Mouse (Mus musculus) limb, embryonic 10.5 days (tissue): ENCODE measurements at regions not wholly inside any gene's neighbourhood (a gene's known extent, or its start where the extent isn't known, plus 50 kb on each side); places are given as distances from the start of the nearest gene placed in this dataset.

ENCODE experiments used
- DNase-seq: peaks from one replicate; pipeline ENCODE4 v3.0.0-alpha.2; 2017; ENCODE audit warnings: low spot score
- H3K27ac ChIP-seq: fragments of 300-500 bp; sonication (generic); 2 replicates; pipeline ENCODE4 v1.5.1; 2016; ENCODE audit warnings: mild to moderate bottlenecking
- H3K27me3 ChIP-seq: fragments of 300-500 bp; sonication (generic); 2 replicates; pipeline ENCODE4 v1.6.1; 2016; ENCODE audit warnings: low read depth, mild to moderate bottlenecking; ENCODE audit not compliant: poor library complexity, severe bottlenecking
- H3K36me3 ChIP-seq: fragments of 300-500 bp; sonication (generic); 2 replicates; pipeline ENCODE4 v1.6.1; 2016; ENCODE audit warnings: mild to moderate bottlenecking, moderate library complexity
- H3K4me1 ChIP-seq: fragments of 300-500 bp; sonication (generic); 2 replicates; pipeline ENCODE4 v1.6.1; 2016
- H3K4me3 ChIP-seq: fragments of 300-500 bp; sonication (generic); 2 replicates; pipeline ENCODE4 v1.5.1; 2016; ENCODE audit warnings: mild to moderate bottlenecking, moderate library complexity
- H3K9me3 ChIP-seq: fragments of 300-500 bp; sonication (generic); replicated peaks from 2 replicates; pipeline ENCODE4 v1.6.1; 2016; ENCODE audit warnings: mild to moderate bottlenecking
- WGBS: fragments of 180-500 bp; shearing (Covaris S2); methylation state at CpG from one replicate; pipeline ENCODE4 v1.1.7; 2016; 5-methylcytosine and 5-hydroxymethylcytosine counted together

DNA sequence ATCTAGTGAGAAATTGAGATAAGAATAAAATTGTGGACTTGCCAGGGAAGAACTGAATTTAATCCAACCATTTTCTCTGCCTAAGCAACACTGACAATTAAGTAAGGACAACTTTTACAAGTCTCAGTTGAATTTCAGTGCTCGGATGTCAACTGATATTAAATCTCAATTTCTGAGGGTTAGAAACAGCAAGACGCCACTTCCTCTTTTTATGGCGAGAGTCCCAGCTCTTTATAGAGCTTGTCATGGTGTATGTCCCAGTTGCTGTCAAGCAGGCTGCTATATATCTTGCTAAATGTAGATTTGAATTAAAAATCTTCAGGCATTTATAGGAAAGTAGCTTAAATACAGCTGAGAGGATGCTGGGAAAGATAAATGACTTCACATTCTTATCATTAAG lies 697.8 kb upstream of the Got2 start:
- WGBS = 77% methylated on average over 3 of the region's 3 CpGs
- Histone ChIP-seq H3K9me3 (no peaks in the 10 kb centered on the region), H3K27me3 (no peaks in the 10 kb centered on the region), H3K36me3 (no peaks in the 10 kb centered on the region), H3K4me3 (no peak overlapping the region), H3K27ac (no peak overlapping the region), H3K4me1 (no peaks in the 10 kb centered on the region)
- no peak for DNase-seq

DNA sequence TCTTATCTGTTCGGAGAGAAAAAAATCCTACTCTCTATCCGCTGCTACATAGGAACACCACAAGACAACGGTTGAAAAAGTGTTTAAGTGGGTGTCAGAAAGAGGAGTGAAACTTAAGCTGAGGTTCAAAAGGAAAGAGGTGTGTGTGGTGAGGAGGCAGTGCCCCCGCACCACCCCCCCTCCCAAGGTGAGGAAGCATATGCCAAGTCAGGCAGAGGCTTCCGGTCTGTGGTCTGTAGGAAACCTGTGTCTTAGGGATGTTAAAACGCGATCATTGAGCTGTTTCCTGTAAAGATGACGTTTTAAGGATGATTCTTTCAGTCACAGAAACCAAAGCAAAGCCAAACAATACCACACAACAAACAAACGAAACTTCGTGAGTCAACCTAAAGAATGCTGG lies 664.2 kb upstream of the Got2 start:
- Histone ChIP-seq H3K27me3 (no peaks in the 10 kb centered on the region), H3K4me1 (0 out of 2 replicates have a peak, but pooled peaks cover 3% of the 10 kb centered on the region), H3K27ac (no peak overlapping the region), H3K4me3 (no peak overlapping the region), H3K36me3 (no peaks in the 10 kb centered on the region), H3K9me3 (no peaks in the 10 kb centered on the region)
- DNase-seq = no peak
- WGBS = 79% methylated on average over 10 of the region's 10 CpGs

DNA sequence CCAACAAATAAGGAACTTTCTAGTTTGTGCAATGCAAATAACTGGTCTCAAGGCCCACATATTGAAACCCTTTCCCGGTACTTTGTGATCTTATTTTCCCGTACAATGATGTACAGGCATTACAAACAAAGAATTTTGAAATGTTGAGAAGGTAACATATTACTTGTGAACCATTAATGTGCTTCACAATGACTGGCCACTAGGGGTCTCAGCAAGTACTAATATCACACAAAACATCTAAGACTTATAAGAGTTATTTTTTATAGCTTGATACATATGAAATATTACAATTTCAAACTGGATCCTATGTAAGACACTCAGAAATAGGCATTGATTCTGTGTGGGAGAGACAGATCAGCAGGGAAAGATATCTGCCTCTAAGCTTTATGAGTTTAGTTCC lies 662.1 kb upstream of the Got2 start:
- Histone ChIP-seq H3K9me3 (no peaks in the 10 kb centered on the region), H3K27ac (no peak overlapping the region), H3K4me1 (0 out of 2 replicates have a peak, but pooled peaks cover 3% of the 10 kb centered on the region), H3K27me3 (no peaks in the 10 kb centered on the region), H3K36me3 (no peaks in the 10 kb centered on the region), H3K4me3 (no peak overlapping the region)
- 85% methylated on average over 2 of the region's 2 CpGs for WGBS
- DNase-seq = no peak

DNA sequence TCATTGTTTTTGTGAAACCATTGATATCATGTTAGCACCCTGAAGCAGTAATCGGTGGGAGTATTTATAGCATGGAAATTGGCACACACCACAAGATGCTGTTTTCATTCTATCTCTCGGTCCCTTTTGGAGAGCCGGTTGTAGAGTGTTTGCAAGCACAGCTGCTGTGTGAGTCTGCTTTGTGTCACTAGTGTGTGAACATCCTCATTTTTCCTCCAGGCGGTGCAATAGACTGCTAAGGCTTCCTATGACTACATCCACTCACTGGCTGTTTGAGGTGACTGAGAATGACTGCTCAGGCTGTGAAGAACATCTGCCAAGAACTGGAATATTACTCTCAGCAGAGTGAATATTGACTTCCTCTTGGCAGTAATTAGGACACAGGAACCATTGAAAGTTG lies 660.3 kb upstream of the Got2 start:
- no peaks in the 10 kb centered on the region for H3K27me3 ChIP-seq
- no peak overlapping the region for H3K27ac ChIP-seq
- WGBS = 78% methylated on average over 4 of the region's 4 CpGs
- 0 out of 2 replicates have a peak, but pooled peaks cover 3% of the 10 kb centered on the region for H3K4me1 ChIP-seq
- H3K4me3 ChIP-seq = no peak overlapping the region
- no peaks in the 10 kb centered on the region for H3K9me3 ChIP-seq
- no peaks in the 10 kb centered on the region for H3K36me3 ChIP-seq
- DNase-seq = no peak

DNA sequence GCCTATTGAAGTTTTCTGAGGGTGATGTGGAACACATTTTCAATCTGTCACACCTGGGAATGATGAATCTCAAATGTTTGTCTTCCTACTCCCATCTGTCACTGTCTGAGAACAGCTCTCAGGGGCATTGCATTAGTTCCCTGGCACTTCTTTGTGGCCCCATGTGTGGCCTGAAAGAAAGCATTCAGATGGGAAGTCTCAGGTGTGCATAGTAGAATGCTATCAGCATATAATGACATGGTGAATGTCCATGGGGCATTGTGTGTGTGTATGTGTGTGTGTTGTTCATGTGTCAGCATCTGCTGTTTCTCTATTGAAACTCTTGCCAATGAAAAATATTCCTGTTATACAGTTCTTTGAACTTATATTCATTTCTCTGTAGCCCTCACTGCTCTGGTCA lies 659.8 kb upstream of the Got2 start:
- no peak for DNase-seq
- Histone ChIP-seq H3K36me3 (no peaks in the 10 kb centered on the region), H3K27me3 (no peaks in the 10 kb centered on the region), H3K9me3 (no peaks in the 10 kb centered on the region), H3K4me1 (0 out of 2 replicates have a peak, but pooled peaks cover 3% of the 10 kb centered on the region), H3K27ac (no peak overlapping the region), H3K4me3 (no peak overlapping the region)

DNA sequence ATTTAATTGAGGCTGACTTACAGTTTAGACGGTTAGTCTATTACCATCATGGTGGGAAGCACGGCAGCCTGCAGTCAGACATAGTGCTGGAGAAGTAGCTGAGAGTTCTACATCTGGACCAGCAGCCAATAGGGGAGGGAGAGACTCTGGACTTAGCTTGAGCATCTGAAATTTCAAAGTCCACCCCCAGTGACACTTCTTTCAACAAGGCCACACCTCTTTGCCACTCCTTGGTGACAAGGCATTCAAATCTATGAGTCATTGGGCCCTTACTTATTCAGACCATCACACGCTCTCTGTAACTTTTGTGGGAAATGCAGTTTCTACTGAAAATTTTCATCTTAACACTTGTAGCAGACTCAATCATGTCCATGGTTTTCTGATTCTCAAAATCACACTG lies 653.9 kb upstream of the Got2 start:
- Histone ChIP-seq H3K27ac (no peak overlapping the region), H3K4me3 (no peak overlapping the region), H3K9me3 (no peaks in the 10 kb centered on the region), H3K36me3 (no peaks in the 10 kb centered on the region), H3K4me1 (no peaks in the 10 kb centered on the region), H3K27me3 (no peaks in the 10 kb centered on the region)
- over 99% methylated on average over 3 of the region's 3 CpGs for WGBS
- no peak for DNase-seq

DNA sequence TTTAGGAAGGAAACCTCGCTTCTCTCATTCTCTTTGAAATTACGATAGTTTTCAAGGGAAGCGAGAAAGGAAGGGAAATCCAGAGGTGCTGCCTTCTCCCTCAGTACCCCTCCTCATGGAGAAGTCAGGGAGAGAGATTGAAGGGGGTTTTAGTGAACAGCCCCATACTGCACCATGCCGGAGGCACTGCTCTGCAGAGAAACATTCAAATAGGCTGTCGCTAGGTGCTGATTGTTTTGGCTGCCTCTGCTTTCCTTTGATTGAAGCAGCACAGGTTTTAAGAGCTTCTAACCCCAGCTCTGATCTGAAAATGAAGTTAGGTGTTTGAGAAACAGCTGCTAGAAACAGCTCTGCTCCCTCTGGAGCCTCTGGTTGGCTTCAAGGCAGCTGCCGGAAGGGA lies 610.5 kb upstream of the Got2 start:
- Histone ChIP-seq H3K27ac (0 out of 2 replicates have a peak overlapping the region, but pooled peaks have one; percentile 36), H3K36me3 (no peaks in the 10 kb centered on the region), H3K4me1 (peaks cover 4% of the 10 kb centered on the region; the same call in 1 of the 2 replicates), H3K27me3 (no peaks in the 10 kb centered on the region), H3K9me3 (no peaks in the 10 kb centered on the region), H3K4me3 (no peak overlapping the region)
- DNase-seq = no peak
- 69% methylated on average over 6 of the region's 6 CpGs for WGBS

DNA sequence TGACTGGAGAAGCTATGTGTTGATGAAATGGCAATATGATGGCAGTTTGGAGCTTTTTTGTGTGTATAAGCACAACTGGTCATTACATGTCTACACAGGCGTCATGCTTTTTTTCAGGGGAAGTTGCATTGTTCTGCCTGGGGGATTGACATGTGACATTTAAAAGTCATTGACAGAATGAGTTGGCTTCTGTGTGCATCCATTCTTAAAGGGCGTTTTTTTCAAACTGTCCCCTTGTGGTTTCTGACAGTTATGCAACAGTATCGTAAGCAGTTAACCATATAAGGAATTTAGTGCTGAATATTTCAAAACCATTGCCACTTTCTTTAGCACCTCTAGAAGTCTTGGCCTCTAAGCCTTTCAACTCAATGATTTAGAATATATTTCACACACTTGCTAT lies 607.1 kb upstream of the Got2 start:
- 92% methylated on average over 3 of the region's 3 CpGs for WGBS
- no peak for DNase-seq
- H3K4me1 ChIP-seq = peaks cover 4% of the 10 kb centered on the region; the same call in 1 of the 2 replicates
- H3K9me3 ChIP-seq = no peaks in the 10 kb centered on the region
- H3K4me3 ChIP-seq = no peak overlapping the region
- no peak overlapping the region for H3K27ac ChIP-seq
- H3K27me3 ChIP-seq = no peaks in the 10 kb centered on the region
- no peaks in the 10 kb centered on the region for H3K36me3 ChIP-seq

DNA sequence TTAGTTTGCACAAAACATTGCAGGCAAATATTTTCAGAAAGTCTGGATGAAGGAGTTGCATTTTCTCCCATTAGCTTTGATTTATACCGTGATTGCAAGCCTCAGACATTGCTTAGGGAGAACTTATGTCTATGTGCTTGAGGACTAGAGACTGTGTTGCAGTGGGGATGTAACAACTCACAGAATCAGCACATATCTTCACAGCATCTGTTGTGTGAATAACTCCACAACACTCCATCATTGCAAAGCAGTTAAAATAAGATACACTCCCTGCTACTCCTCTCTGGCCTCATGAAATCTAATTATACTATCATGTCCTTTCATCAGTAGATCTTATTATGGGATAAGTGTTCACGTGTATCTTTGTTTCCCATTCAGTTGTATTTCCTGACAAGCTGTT lies 601.5 kb upstream of the Got2 start:
- H3K4me1 ChIP-seq = peaks cover 15% of the 10 kb centered on the region
- H3K27ac ChIP-seq = no peak overlapping the region
- H3K36me3 ChIP-seq = no peaks in the 10 kb centered on the region
- H3K4me3 ChIP-seq = no peak overlapping the region
- WGBS = 86% methylated on average over 2 of the region's 2 CpGs
- H3K9me3 ChIP-seq = no peaks in the 10 kb centered on the region
- no peaks in the 10 kb centered on the region for H3K27me3 ChIP-seq
- DNase-seq = no peak

DNA sequence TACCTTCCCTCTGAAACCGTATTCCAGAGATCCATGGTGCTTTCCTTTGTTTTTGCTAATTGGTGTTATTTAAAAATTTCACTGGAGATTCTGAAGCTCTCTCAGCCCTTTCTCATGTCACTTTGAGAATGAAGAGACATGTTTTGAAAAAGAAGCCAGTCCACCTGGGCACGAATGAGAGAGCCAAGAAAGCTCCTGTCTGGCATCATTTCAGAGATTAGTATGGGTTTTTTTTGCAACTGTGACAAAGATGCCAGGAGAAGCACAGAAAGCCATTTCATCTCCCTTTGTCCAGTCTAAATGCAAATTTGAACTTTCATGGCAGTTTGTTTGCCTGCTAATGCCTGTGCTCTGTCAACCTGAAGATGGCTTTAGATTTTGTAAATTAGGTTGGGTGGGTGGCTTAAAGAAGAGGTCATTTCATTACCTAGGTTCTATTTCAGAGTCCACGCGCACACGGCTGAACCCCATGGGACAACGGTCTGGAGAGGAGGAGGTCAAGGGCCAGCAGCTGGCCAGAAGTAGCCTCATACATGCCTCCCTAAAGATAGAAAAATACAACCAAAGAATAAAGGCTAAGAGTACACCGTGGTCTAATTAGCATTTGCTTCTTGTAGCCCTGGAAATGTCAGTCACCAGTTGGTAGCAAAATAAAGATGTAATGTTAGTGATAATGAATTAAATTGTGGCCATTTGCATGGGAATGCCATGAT lies 600.5 kb upstream of the Got2 start:
- WGBS = 72% methylated on average over 7 of the region's 7 CpGs
- Histone ChIP-seq H3K4me3 (no peak overlapping the region), H3K4me1 (peaks cover 15% of the 10 kb centered on the region), H3K36me3 (no peaks in the 10 kb centered on the region), H3K27ac (no peak overlapping the region), H3K9me3 (no peaks in the 10 kb centered on the region), H3K27me3 (no peaks in the 10 kb centered on the region)
- DNase-seq = no peak

DNA sequence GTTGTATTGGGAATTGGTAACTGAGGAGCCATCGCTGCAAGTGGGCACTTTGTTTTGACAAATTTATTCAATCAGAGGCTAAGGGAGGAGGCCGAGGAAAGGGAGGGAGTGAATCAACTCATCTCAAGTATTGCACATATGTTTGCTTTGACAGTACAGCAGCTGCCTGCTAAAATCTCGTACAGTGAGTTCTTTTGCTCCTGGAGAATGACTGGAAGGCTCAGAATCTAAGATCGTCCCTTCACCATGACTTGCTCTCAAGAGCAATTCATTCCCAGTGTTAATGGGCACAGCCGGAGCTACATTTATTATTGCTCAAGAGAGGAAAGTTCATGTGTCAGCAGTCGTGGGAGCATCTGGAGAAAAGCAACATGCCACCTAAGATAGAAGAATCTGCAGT lies 567.6 kb upstream of the Got2 start:
- WGBS = 39% methylated on average over 6 of the region's 6 CpGs
- H3K9me3 ChIP-seq = no peaks in the 10 kb centered on the region
- H3K4me3 ChIP-seq = peak overlapping the region; percentile 29; the same call in 1 of the 2 replicates
- H3K27me3 ChIP-seq = no peaks in the 10 kb centered on the region
- DNase-seq = no peak
- H3K36me3 ChIP-seq = no peaks in the 10 kb centered on the region
- H3K27ac ChIP-seq = 0 out of 2 replicates have a peak overlapping the region, but pooled peaks have one; percentile 36
- peaks cover 15% of the 10 kb centered on the region for H3K4me1 ChIP-seq

DNA sequence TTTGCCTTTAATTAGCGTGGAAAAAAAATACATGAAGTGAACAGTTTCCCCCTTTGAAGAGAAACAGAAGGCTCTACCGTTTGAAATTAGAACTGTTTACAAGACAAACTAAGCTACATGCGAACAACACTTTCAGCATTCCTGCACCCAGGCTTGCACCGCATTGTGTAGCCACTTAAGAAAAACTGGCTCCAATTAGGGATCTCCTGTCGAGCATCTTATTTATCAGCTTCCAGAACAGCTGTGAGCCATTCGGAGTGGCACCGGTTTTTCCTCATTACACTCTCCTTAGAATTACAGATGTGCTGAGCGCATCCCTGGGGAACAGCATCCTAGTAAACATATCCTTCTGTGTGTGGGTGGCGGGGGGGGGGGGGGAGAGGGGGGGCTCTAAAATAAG lies 567.0 kb upstream of the Got2 start:
- Histone ChIP-seq H3K36me3 (no peaks in the 10 kb centered on the region), H3K4me3 (peak overlapping the region; percentile 29), H3K27me3 (no peaks in the 10 kb centered on the region), H3K27ac (0 out of 2 replicates have a peak overlapping the region, but pooled peaks have one; percentile 36), H3K9me3 (no peaks in the 10 kb centered on the region), H3K4me1 (peaks cover 15% of the 10 kb centered on the region)
- WGBS = 17% methylated on average over 9 of the region's 9 CpGs
- DNase-seq = peak; percentile 43

DNA sequence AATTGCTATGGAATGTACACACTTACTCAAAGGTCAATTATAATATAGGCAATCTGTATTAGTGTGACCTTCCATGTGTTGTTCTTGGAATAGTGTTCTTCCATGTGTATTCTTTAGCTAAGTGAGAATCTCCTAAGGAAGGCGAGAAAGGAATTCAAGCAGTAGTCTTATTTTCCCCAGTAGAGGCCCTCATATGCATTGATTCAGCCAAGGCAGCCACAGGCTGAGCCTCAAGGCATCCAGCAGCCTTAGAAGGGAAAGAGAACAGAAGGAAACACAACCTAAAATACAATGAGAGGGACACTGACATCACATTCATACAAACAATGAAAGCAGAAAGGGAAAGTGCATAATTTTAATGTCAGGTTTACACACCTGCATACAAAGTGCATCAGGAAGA lies 541.4 kb upstream of the Got2 start:
- Histone ChIP-seq H3K36me3 (no peaks in the 10 kb centered on the region), H3K27ac (no peak overlapping the region), H3K4me1 (no peaks in the 10 kb centered on the region), H3K4me3 (no peak overlapping the region), H3K27me3 (no peaks in the 10 kb centered on the region), H3K9me3 (no peaks in the 10 kb centered on the region)
- DNase-seq = no peak
- WGBS = 73% methylated on average over 1 of the region's 1 CpGs

DNA sequence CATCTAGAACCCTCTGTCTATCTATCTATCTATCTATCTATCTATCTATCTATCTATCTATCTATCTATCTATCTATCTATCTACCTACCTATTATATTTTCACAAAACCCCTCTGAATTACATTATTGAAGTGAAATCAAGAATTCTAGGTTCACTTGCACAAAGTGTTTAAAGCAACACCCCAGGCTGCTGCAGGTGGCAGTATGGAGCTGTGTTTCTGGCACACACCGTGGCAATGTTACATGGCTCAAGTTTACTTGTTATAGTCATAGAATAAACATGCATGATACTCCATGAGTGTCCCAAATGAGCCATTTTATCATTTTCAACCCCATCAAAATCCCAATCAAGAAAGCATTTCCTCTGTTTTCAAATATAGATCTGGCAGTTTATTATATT lies 538.6 kb upstream of the Got2 start:
- WGBS = 72% methylated on average over 1 of the region's 1 CpGs
- H3K9me3 ChIP-seq = no peaks in the 10 kb centered on the region
- no peak overlapping the region for H3K27ac ChIP-seq
- no peaks in the 10 kb centered on the region for H3K36me3 ChIP-seq
- H3K27me3 ChIP-seq = no peaks in the 10 kb centered on the region
- no peak for DNase-seq
- no peak overlapping the region for H3K4me3 ChIP-seq
- no peaks in the 10 kb centered on the region for H3K4me1 ChIP-seq
